Mouse (Mus musculus) heart, adult 18-20 months (tissue): Measurements from ENCODE around the gene Meaf6. TPM values are rescaled to one million over a fixed set of nuclear protein-coding genes. Genes with fewer than 3 reads are reported as not detected.

Experiments used
- DNase-seq, 2 experiments: peaks; one replicate each; pipeline ENCODE4 v3.0.0; 2021 to 2022; ENCODE audit warnings: mixed read lengths in 1 of 2
- long read RNA-seq, 2 experiments: library from polyadenylated mRNA; stranded (forward); transcript quantifications; one replicate each; pipeline ENCODE4 v2.0.0; 2021
- total RNA-seq, 2 experiments: library from RNA; stranded (reverse); gene quantifications; 2 replicates each; pipeline ENCODE4 v1.2.3; 2021

Gene Meaf6
- total RNA-seq = 10 to 100 TPM; 18.3 to 23.4 TPM
- long read RNA-seq, experiment 1, transcript Meaf6-201 (6 exons, 872 nt) = minor isoform, 5 of 22 reads
- long read RNA-seq, experiment 1, transcript Meaf6-208 (8 exons, 1,054 nt) = major isoform, 11 of 22 reads
- long read RNA-seq, experiment 1, partial matches to known transcripts = 1 of 22 reads
- long read RNA-seq, experiment 1, other reads (novel, unspliced or antisense) = 4 of 22 reads
- long read RNA-seq, experiment 2, full-length matches to known transcripts = 12 of 14 reads
- long read RNA-seq, experiment 2, partial matches to known transcripts = 0 of 14 reads
- long read RNA-seq, experiment 2, other reads (novel, unspliced or antisense) = 2 of 14 reads

- peak; percentile 93 for DNase-seq
These were observed at the start of gene Meaf6 for GRCm38 (mm10) chr4:125084403-125085345. Gene Meaf6 (plus strand): TSS chr4:125085134.

- peak in 1 of 2 experiments; percentile 45 for DNase-seq
These were observed 40.5 kb upstream of the Meaf6 start for GRCm38 (mm10) chr4:125044454-125044853.

GRCm38 (mm10) chr4:125055385-125055784, 29.5 kb upstream of the Meaf6 start:
- no peak for DNase-seq

GRCm38 (mm10) chr4:125056476-125056875, 28.5 kb upstream of the Meaf6 start:
- DNase-seq = no peak

GRCm38 (mm10) chr4:125057273-125057672, 27.7 kb upstream of the Meaf6 start:
- DNase-seq = no peak

- no peak for DNase-seq
These were observed 26.9 kb upstream of the Meaf6 start for GRCm38 (mm10) chr4:125058033-125058432.

GRCm38 (mm10) chr4:125059025-125059424, 25.9 kb upstream of the Meaf6 start:
- DNase-seq = peak; percentile 44 to 67

GRCm38 (mm10) chr4:125063829-125064228, 21.1 kb upstream of the Meaf6 start:
- DNase-seq = no peak

- peak; percentile 71 to 74 for DNase-seq
These were observed 19.2 kb upstream of the Meaf6 start, which contains the start of gene Dnali1 for GRCm38 (mm10) chr4:125065517-125066307. Gene Dnali1 (minus strand): TSS chr4:125065703.

- peak; percentile 96 to 98 for DNase-seq
These were observed 18.2 kb upstream of the Meaf6 start, which contains the start of gene Snip1 for GRCm38 (mm10) chr4:125066490-125067370. Gene Snip1 (plus strand): TSS chr4:125066672.

- DNase-seq = no peak
These were observed 7.2 kb upstream of the Meaf6 start for GRCm38 (mm10) chr4:125077700-125078099.

GRCm38 (mm10) chr4:125078698-125079097, 6.2 kb upstream of the Meaf6 start:
- no peak for DNase-seq

- DNase-seq = no peak
These were observed 460 bp downstream of the Meaf6 start for GRCm38 (mm10) chr4:125085346-125085841.

- no peak for DNase-seq
These were observed 8.1 kb downstream of the Meaf6 start for GRCm38 (mm10) chr4:125093031-125093430.

GRCm38 (mm10) chr4:125096066-125096465, 11.1 kb downstream of the Meaf6 start:
- no peak for DNase-seq

- no peak for DNase-seq
These were observed 12.5 kb downstream of the Meaf6 start for GRCm38 (mm10) chr4:125097412-125097811.

GRCm38 (mm10) chr4:125099458-125099857, 14.5 kb downstream of the Meaf6 start:
- peak; percentile 68 to 95 for DNase-seq

- no peak for DNase-seq
These were observed 16.4 kb downstream of the Meaf6 start for GRCm38 (mm10) chr4:125101334-125101733.

- no peak for DNase-seq
These were observed 20.4 kb downstream of the Meaf6 start for GRCm38 (mm10) chr4:125105354-125105753.

- peak; percentile 87 to 93 for DNase-seq
These were observed 29.7 kb downstream of the Meaf6 start for GRCm38 (mm10) chr4:125114638-125115037.

GRCm38 (mm10) chr4:125115081-125115480, 30.1 kb downstream of the Meaf6 start:
- DNase-seq = no peak
